Mouse (Mus musculus) mammary gland, adult 2 months (tissue): ENCODE measurements around the gene Gm21310. TPM values are rescaled to one million over a fixed set of nuclear protein-coding genes. Genes with fewer than 3 reads are reported as not detected.

ENCODE experiments used
- polyA plus RNA-seq: library from polyadenylated mRNA; depleted of rRNA; stranded (reverse); fragments of >200 nt; gene quantifications from 2 replicates; pipeline ENCODE4 v1.2.3, GENCODE M21; 2012; ENCODE audit warnings: low replicate concordance; rRNA removed

Gm21310 gene
- not detected in 2 replicates for polyA plus RNA-seq

DNA sequence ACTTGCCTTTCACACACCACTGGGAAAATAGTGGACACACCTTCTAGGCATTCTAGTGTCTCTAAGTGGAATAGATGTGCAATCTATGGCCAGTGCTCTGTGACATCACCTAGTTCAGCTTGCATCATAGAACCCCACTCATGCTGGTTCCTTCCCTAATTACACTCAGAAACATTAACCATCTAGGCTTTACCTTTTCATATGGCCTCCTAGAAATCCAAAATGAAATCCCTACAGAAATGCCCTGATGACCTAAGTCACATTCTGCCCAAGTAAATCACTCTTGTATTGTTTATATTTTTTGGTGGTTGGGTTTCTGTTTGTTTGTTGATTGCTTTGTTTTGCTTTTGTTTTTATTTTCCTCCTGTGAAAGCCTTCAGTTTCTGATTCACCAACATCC lies at the start of gene Gm21310:
Gm21310 (minus strand) TSS at position 101 of the 400 bp plus-strand sequence.

Other genes starting within 250 kb of the Gm21310 start
- not detected in 2 replicates for gene Gm20834, start 177.4 kb upstream of the Gm21310 start, polyA plus RNA-seq